Mouse (Mus musculus): ENCODE measurements around the gene Lrtm2.
A peak's percentile ranks its signal among the peaks of the same experiment; 100 is the strongest.

Lrtm2 gene

GRCm38 (mm10) chr6:119336124-119336523, 5.6 kb upstream of the Lrtm2 start:
- no peak for DNase-seq (ENCODE audit: low spot score in 2 of 2)

DNA sequence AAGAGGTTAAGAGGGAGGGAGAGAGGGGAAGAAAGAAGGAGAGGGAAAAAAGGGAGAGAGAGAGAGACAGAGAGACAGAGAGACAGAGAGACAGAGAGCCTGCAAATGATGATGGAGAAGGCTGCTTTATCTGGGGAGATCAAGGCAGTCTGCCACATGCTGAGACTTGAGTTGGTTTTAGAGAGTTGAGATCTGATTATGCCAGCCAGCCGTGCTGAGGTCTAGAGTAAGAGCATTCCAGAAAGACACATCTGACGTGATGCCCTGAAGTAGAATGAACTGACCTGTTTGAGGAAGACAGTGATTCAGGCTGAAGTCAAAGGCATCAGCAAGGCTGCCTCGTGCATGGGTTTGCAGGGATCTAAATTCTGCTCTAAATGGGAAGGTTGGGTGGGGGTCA, 3.3 kb upstream of the Lrtm2 start:
- DNase-seq (ENCODE audit: low spot score in 2 of 2) = peak in 1 of 2 experiments; percentile 56

GRCm38 (mm10) chr6:119333202-119333601, 2.6 kb upstream of the Lrtm2 start:
- DNase-seq (ENCODE audit: low spot score in 2 of 2) = peak in 1 of 2 experiments; percentile 47

DNA sequence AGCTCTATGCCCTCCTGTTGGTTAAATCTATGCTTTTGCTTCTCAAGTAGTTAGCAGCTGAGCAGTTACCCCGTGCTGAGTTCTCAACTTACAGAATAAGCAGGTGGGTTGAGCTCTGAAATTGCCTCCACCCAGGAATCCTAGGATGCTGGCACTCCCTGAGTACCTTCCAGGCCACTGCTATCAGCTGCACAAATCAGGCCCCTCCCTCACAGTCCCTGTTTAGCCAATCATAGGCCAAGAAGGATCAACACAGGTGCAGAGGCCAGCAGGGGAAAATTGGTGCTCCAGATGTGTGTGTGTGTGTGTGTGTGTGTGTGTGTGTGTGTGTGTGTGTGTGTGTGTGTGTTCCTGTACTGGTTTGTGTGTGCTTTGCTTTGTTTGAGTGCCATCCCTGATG, 1.5 kb upstream of the Lrtm2 start:
- no peak for DNase-seq (ENCODE audit: low spot score in 2 of 2)

GRCm38 (mm10) chr6:119329936-119330335, 630 bp downstream of the Lrtm2 start:
- no peak for DNase-seq (ENCODE audit: low spot score in 2 of 2)

- DNase-seq (ENCODE audit: low spot score in 2 of 2) = no peak
Measured at GRCm38 (mm10) chr6:119329215-119329714, 1.3 kb downstream of the Lrtm2 start.

GRCm38 (mm10) chr6:119328521-119329115, 1.9 kb downstream of the Lrtm2 start:
- DNase-seq (ENCODE audit: low spot score in 2 of 2) = no peak

DNA sequence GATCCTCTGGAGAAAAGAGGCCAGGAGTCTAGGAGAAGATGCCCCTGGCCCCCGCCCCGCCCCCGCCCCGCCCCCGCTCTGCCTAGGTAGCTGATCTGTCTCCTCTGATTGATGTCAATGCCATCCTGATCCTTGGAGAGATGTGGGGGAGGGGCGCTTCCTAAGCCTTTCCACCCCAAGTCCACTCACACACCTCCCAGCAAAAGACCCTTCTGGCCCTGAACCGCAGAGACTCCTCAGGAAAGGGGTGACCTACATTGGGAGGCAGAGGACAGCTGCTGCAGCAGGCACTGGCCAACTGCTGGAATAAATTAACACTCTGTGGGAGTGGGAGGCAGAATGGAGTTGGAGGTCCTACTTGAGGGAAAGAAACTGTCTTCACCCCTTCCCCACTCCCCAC, 4.0 kb downstream of the Lrtm2 start:
- no peak for DNase-seq (ENCODE audit: low spot score in 2 of 2)

- DNase-seq (ENCODE audit: low spot score in 2 of 2) = no peak
Measured at GRCm38 (mm10) chr6:119325978-119326377, 4.6 kb downstream of the Lrtm2 start.

DNA sequence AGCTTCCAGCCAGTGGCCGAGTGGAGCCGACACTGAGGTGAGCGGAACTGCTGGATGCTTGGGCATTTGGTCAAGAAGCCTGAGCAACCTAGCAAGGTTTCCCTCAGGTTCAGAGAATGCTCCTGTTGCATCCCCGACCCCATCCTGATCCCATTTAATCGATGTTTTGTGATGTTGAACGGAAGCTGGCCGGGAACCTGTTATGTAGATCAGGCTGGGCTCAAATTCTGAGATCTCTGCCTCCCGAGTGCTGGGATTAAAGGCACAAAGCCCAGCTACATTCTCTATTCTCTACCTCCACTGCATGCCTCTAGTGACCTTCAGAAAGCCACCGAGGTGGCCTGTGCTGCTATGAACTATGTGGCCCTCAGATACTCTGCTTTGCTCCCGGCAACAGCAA, 5.8 kb downstream of the Lrtm2 start:
- no peak for DNase-seq (ENCODE audit: low spot score in 2 of 2)

DNA sequence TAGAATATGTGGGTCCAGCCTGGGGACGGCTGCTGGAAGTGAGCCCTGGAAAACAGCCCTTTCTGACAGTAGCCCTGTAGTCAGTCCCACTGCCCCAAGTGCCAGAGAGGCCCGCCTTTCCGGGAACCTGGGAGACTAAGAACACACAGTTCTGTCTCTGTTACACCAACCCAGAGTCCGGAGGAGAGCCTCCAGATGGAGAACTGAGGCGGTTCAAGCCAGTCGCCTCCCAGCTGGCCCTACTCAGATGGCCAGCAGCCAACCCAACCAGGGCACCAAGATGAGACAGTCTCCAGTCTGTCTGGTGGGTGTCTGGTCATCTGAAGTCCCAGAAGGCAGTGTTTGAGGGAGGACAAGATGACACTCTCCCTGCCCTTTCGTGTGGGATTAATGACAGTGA, 8.8 kb downstream of the Lrtm2 start:
- DNase-seq (ENCODE audit: low spot score in 2 of 2) = no peak

GRCm38 (mm10) chr6:119320481-119320880, 10.1 kb downstream of the Lrtm2 start:
- no peak for DNase-seq (ENCODE audit: low spot score in 2 of 2)

DNA sequence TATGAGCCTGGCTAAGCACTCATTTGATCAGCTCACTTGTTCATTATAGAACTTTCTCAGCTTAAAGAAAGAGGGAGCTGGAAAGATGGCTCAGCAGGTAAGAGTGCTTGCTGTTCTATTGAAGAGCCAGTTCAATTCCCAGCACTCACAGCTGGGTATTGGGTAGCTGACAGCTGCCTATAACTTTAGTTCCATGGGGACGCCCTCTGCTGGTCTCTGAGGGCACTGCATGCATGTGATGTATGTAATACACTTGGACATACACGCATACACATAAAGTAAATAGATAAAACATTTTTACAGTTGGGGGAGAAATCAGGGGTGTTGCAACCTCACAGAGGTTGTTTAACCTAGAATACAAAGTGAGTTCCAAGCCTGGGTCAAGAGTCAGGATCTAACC, 11.2 kb downstream of the Lrtm2 start:
- no peak for DNase-seq (ENCODE audit: low spot score in 2 of 2)

DNA sequence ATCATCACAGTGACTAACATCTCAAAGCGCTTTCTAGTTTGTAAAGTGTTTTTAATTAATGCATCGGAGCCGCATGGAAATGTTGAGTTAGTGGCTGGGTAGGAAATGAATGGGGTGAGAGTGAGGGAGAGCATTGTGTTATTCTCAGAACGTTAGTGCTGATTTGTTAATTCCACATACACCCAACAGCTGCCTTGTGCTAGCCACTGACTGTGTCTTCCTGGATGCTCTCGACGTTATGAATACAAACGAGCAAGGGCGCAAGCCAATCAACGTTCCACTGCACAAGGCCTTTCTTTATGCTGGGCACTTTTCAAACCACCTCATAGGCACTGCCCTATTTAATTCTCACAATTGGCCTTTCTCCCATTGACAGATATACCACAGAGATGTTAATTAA, 11.8 kb downstream of the Lrtm2 start:
- no peak for DNase-seq (ENCODE audit: low spot score in 2 of 2)

DNA sequence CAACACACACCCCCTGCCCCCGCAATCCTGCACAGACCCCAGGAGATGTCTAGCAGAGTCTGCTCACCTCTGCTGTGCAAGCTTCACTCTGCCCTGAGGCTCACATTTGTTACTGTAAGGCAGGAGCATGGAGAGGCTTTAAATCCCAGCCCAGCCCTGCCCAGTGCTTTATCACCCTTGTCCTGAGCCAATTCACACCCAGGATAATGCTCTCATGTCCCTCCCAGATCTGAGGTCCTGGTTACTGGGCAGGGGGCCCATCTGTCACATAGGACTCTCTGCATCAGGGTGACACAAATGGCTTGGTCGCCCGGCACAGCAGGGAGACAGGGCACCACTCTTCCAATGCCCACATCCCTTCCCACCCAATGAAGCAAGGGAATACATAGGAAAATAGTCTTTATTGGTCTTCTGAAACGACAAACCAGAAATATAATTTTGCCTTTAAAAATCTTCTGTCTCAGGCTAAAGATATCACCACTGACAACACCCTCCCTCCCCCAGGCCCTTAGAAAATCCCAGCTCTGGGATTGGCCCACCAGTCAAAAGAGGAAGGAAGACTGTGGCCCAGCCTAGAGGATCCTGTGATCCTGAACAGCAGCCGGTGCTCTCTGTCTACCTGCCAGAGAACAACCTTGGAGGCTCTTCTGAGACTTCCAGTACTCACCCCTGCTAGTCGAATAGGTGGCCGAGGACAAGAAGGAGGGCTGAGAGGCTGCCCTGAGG, 15.7 kb downstream of the Lrtm2 start:
- DNase-seq (ENCODE audit: low spot score in 2 of 2) = no peak

- no peak for DNase-seq (ENCODE audit: low spot score in 2 of 2)
Measured at GRCm38 (mm10) chr6:119313588-119314375, 16.8 kb downstream of the Lrtm2 start.

GRCm38 (mm10) chr6:119313096-119313495, 17.5 kb downstream of the Lrtm2 start:
- DNase-seq (ENCODE audit: low spot score in 2 of 2) = no peak

DNA sequence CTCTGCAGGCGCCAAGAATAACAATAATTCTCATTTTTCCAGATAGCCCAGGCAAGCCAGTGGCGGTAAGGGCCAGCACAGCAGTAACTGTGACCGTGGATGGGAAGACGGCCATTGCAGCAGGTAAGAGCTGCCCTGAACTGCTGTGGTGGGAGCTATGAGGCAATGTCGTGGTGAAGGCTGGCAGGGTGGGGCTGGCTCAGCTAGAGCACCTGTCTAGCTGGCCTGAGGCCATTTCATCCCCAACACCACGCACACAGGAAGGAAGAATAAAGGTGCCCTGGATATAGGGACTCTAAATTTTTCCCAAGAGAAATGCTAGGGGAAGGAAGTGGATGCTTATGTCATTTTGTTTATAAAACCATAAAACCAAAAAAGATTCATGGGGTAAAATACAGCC, 18.2 kb downstream of the Lrtm2 start:
- no peak for DNase-seq (ENCODE audit: low spot score in 2 of 2)

DNA sequence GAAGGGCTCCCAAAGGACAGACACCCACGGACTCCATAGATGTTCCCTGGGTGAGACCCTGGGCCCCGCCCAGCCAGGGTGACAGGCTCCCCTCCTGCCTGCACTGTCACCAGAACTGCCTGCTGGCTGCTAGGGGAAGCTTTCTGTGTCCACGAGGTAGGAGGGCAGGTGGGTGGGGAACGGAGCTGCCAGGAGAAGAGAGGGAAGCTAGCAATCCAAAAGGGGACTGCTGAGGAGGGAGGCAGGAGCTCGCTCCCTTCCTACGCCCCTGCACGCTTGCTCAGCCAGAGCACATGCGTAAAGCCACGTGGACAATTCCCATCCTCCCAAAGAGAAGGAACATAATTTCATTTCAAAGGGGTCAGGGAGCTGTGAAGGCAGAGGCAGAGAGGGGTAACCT, 20.4 kb downstream of the Lrtm2 start:
- DNase-seq (ENCODE audit: low spot score in 2 of 2) = no peak

- DNase-seq (ENCODE audit: low spot score in 2 of 2) = no peak
Measured at GRCm38 (mm10) chr6:119307867-119308413, 22.6 kb downstream of the Lrtm2 start.

DNA sequence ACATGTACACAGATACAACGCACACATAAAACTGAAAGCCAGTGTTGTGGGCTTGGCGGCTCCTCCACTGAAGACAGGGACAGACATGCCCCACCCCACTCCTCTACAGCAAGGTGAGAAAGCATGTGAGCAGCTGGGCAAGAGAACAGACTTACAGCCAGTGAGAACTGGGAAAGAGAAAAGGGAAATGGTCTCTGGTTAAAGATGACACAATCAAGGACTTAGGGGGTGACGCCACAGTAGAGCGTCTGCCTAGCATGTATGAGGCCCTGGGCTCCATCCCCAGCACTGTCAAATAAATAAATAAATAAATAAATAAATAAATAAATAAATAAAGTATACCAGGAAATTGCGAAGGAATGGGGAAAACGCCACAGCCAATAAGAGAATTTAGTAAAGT, 27.2 kb downstream of the Lrtm2 start:
- no peak for DNase-seq (ENCODE audit: low spot score in 2 of 2)

DNA sequence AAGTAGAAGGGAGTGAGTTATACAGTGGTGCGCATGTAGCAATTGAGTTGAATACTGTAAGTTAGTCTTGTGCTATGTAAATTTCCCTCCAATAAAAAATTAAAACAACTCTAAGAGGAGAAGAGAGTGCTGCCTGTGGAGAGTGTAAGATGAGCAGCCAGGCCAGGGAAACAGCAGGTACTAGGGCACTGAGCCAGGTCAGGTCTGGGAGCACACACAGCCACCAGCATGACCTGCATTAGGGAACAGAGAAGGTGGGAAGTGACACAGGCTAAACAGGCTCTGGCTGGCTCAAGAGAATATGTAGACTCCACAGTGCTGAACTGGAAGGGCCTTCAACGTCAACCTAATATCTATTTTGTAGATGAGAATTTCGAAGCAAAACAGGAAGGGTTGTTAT, 29.3 kb downstream of the Lrtm2 start:
- DNase-seq (ENCODE audit: low spot score in 2 of 2) = no peak

All from urinary bladder, adult 18-20 months (tissue).